ENCODE assay signal across 12 mouse cellular contexts in the genomic region with DNA sequence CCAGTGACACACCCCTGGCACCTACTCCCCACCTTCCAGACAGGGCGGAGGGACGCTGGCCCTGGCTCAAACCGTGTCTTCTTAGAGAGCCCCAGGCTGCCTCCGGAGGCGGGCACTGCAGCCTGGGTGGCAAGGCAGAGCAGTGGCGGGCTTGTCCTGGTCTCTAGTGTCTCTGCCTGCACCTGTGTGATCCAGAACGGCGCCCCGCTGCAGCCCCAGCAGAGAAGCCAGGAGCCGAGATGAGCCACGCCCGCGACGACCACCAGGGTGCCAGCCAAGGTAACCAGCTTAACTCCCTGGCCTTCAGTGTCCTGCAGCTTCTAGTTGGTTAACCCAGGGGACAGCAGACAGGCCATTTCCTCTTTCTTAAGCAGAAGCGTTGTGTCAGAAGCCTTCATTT. TPM values are rescaled to one million over a fixed set of nuclear protein-coding genes. Genes with fewer than 3 reads are reported as not detected.
A peak's percentile ranks its signal among the peaks of the same experiment; 100 is the strongest.
DNase-seq lines count a peak whose midpoint lies in the region; ATAC-seq lines count a peak whose summit lies in the region.
"Had no signal": no experiment of that assay in that cellular context is flagged by ENCODE, and none has a peak within 500 bp of the region (broad histone marks: within the 10 kb centered on the region; RNA-seq: fewer than 3 reads in every experiment).

No protein-coding gene starts in this region.

- peak overlapping the region; percentile 38; the same call in 1 of the 2 replicates for H3K9ac ChIP-seq in heart, embryonic 14.5 days (ENCODE audit: low read length)
- H3K9ac ChIP-seq in neural tube, embryonic 12.5 days = no peak overlapping the region
- no peak overlapping the region for H3K9ac ChIP-seq in neural tube, embryonic 15.5 days (replicated peaks)

- ATAC-seq in heart, embryonic 14.5 days (ENCODE audit: insufficient number of reproducible peaks, insufficient read depth, low FRiP score, low read depth) = no peak; the same call in 1 of the 2 replicates
- no peak for ATAC-seq in neural tube, embryonic 12.5 days (ENCODE audit: low FRiP score, low read depth)
- ATAC-seq in neural tube, embryonic 15.5 days (ENCODE audit: low FRiP score) = no peak

- H3K36me3 ChIP-seq in heart, embryonic 14.5 days (ENCODE audit: control insufficient read depth, insufficient read depth, low read length) = no peaks in the 10 kb centered on the region
- H3K36me3 ChIP-seq in neural tube, embryonic 12.5 days = no peaks in the 10 kb centered on the region
- H3K36me3 ChIP-seq in neural tube, embryonic 15.5 days = no peaks in the 10 kb centered on the region

- H3K27me3 ChIP-seq in heart, embryonic 14.5 days (ENCODE audit: control insufficient read depth, insufficient read depth, low read length) = no peaks in the 10 kb centered on the region
- H3K27me3 ChIP-seq in neural tube, embryonic 12.5 days (replicated peaks) = no peaks in the 10 kb centered on the region
- H3K27me3 ChIP-seq in neural tube, embryonic 15.5 days (replicated peaks) = no peaks in the 10 kb centered on the region

- H3K9me3 ChIP-seq in heart, embryonic 14.5 days (ENCODE audit: control insufficient read depth, low read length) = no peaks in the 10 kb centered on the region
- no peaks in the 10 kb centered on the region for H3K9me3 ChIP-seq in neural tube, embryonic 12.5 days
- no peaks in the 10 kb centered on the region for H3K9me3 ChIP-seq in neural tube, embryonic 15.5 days (replicated peaks)

- peak overlapping the region; percentile 53 for H3K4me2 ChIP-seq in heart, embryonic 14.5 days (ENCODE audit: low read length)
- peak overlapping the region; percentile 22; the same call in 1 of the 2 replicates for H3K4me2 ChIP-seq in neural tube, embryonic 12.5 days (replicated peaks)
- H3K4me2 ChIP-seq in neural tube, embryonic 15.5 days = peak overlapping the region; percentile 21; the same call in 1 of the 2 replicates

- H3K4me1 ChIP-seq in heart, embryonic 14.5 days (ENCODE audit: control insufficient read depth in 2 of 2, insufficient read depth in 2 of 2, low read length in 2 of 2) = peaks cover 6 to 10% of the 10 kb centered on the region in 2 experiments; a peak in 3 of 4 replicates
- peaks cover 5% of the 10 kb centered on the region; the same call in 1 of the 2 replicates for H3K4me1 ChIP-seq in neural tube, embryonic 12.5 days
- H3K4me1 ChIP-seq in neural tube, embryonic 15.5 days = no peaks in the 10 kb centered on the region

- 15% methylated on average over 15 of the region's 15 CpGs for WGBS in heart, embryonic 14.5 days
- 14% methylated on average over 15 of the region's 15 CpGs for WGBS in neural tube, embryonic 12.5 days
- WGBS in neural tube, embryonic 15.5 days = 20% methylated on average over 15 of the region's 15 CpGs

- no peak overlapping the region for H3K27ac ChIP-seq in heart, embryonic 14.5 days (replicated peaks in 1 of 2; ENCODE audit: control insufficient read depth in 1 of 2, insufficient read depth in 1 of 2, low read depth in 2 of 2, low read length in 2 of 2)
- H3K27ac ChIP-seq in neural tube, embryonic 12.5 days = no peak overlapping the region
- no peak overlapping the region for H3K27ac ChIP-seq in neural tube, embryonic 15.5 days (replicated peaks)

- intact Hi-C loops in left cerebral cortex, postnatal 25 days (cut with DNase I) = no loop called here

- DNase-seq in heart, adult 8-10 months (ENCODE audit: low spot score) = no peak
- no peak for DNase-seq in neural tube, embryonic 10.5 days (ENCODE audit: extremely low spot score, low spot score)
- DNase-seq in heart, postnatal 4 days = peak; percentile 15
- DNase-seq in left cerebral cortex, postnatal 25 days (ENCODE audit: low spot score in 2 of 2) = no peak
- DNase-seq in spleen, adult 12 weeks (ENCODE audit: low spot score) = no peak
- DNase-seq: cerebellum, postnatal 14 days; lung, adult 2 months had no signal

- peak overlapping the region in 1 of 2 experiments; percentile 16; a peak in 2 of 4 replicates for H3K4me3 ChIP-seq in heart, embryonic 14.5 days (ENCODE audit: control insufficient read depth in 1 of 2, insufficient read depth in 1 of 2, low read depth in 1 of 2, low read length in 2 of 2)
- H3K4me3 ChIP-seq in neural tube, embryonic 12.5 days = no peak overlapping the region
- no peak overlapping the region for H3K4me3 ChIP-seq in neural tube, embryonic 15.5 days (replicated peaks)

RNA-seq across cellular contexts. Expression of gene Gadl1, which starts 0.9 kb away (rescaled TPM):
- 0.90 and 1.1 TPM in 2 replicates for polyA plus RNA-seq in heart, embryonic 14.5 days (2014; fragmentation: Nextera tagmentation; extraction: Ambion mirVana)
- under 1 TPM in 1 of 4 experiments, not detected in 3; 0.20 TPM for total RNA-seq in heart, adult 8-10 months (2022)
- polyA plus RNA-seq in neural tube, embryonic 12.5 days (2016; fragmentation: Nextera tagmentation; extraction: Ambion mirVana) = 0.23 and 0.36 TPM in 2 replicates
- 1 to 10 TPM; 1.0 to 1.2 TPM for total RNA-seq in heart, postnatal 4 days (2021)
- polyA plus RNA-seq in neural tube, embryonic 15.5 days (2015; fragmentation: Nextera tagmentation; extraction: Ambion mirVana) = 0.37 and 0.46 TPM in 2 replicates
- total RNA-seq in left cerebral cortex, postnatal 25 days (2021) = under 1 TPM; 0.64 TPM
- polyA plus RNA-seq: large intestine, adult 2 months; small intestine, adult 2 months had no signal
